Comparison of ENCODE assay signal across 14 mouse cellular contexts in genomic region chr3:29183615-29184198, GRCm38 (mm10).
DNase-seq lines count a peak whose midpoint lies in the region; ATAC-seq and TF ChIP-seq lines count a peak whose summit lies in the region.
"Had no signal": no experiment of that assay in that cellular context is flagged by ENCODE, and none has a peak within 500 bp of the region (broad histone marks: within the 10 kb centered on the region; RNA-seq: fewer than 3 reads in every experiment).

No protein-coding gene starts in this region.

- H3K4me3 ChIP-seq in midbrain, embryonic 11.5 days (ENCODE audit: low read depth, low read length): no peak overlapping the region
- H3K4me3 ChIP-seq in midbrain, postnatal 0 days (ENCODE audit: low read depth, low read length): no peak overlapping the region
- no peak overlapping the region for H3K4me3 ChIP-seq in hindbrain, embryonic 11.5 days (ENCODE audit: low read depth, low read length)
- no peak overlapping the region for H3K4me3 ChIP-seq in heart, adult 2 months
- H3K4me3 ChIP-seq: liver, embryonic 15.5 days had no signal

- TF ChIP-seq POLR2A in heart, adult 2 months (IDR thresholded peaks at IDR 0.05; ENCODE audit: insufficient read depth, low read depth, low read length): no peak

- WGBS in midbrain, embryonic 11.5 days: 46% methylated on average over 7 of the region's 7 CpGs
- WGBS in midbrain, postnatal 0 days: 24% methylated on average over 7 of the region's 7 CpGs
- WGBS in hindbrain, embryonic 11.5 days: 49% methylated on average over 7 of the region's 7 CpGs
- 61% methylated on average over 7 of the region's 7 CpGs for WGBS in heart, adult 2 months

- H3K27ac ChIP-seq in midbrain, embryonic 11.5 days (ENCODE audit: low read depth, low read length): peak overlapping the region; percentile 27; the same call in 1 of the 2 replicates
- no peak overlapping the region for H3K27ac ChIP-seq in midbrain, postnatal 0 days (ENCODE audit: low read depth, low read length)
- H3K27ac ChIP-seq in hindbrain, embryonic 11.5 days (ENCODE audit: low read depth, low read length): 0 out of 2 replicates have a peak overlapping the region, but pooled peaks have one; percentile 1
- no peak overlapping the region for H3K27ac ChIP-seq in heart, adult 2 months
- H3K27ac ChIP-seq: liver, embryonic 15.5 days had no signal

- H3K4me2 ChIP-seq in midbrain, embryonic 11.5 days: no peak overlapping the region
- no peak overlapping the region for H3K4me2 ChIP-seq in midbrain, postnatal 0 days (ENCODE audit: low read depth, low read length, poor library complexity, severe bottlenecking)
- H3K4me2 ChIP-seq in hindbrain, embryonic 11.5 days (replicated peaks; ENCODE audit: low read depth, low read length): no peak overlapping the region
- H3K4me2 ChIP-seq: liver, embryonic 15.5 days had no signal

- no peak for TF ChIP-seq CTCF in midbrain, postnatal 0 days (IDR thresholded peaks at IDR 0.05)
- TF ChIP-seq CTCF in heart, adult 2 months (IDR thresholded peaks at IDR 0.05): no peak

- H3K9me3 ChIP-seq in midbrain, embryonic 11.5 days (ENCODE audit: control insufficient read depth, low read length): no peaks in the 10 kb centered on the region
- H3K9me3 ChIP-seq in midbrain, postnatal 0 days (ENCODE audit: low read length): no peaks in the 10 kb centered on the region
- no peaks in the 10 kb centered on the region for H3K9me3 ChIP-seq in hindbrain, embryonic 11.5 days (ENCODE audit: control insufficient read depth, low read length)
- H3K9me3 ChIP-seq: liver, embryonic 15.5 days had no signal

- ATAC-seq in midbrain, embryonic 11.5 days (ENCODE audit: low FRiP score): peak; percentile 53; the same call in 1 of the 2 replicates
- no peak for ATAC-seq in midbrain, postnatal 0 days (ENCODE audit: low FRiP score)
- 0 out of 2 replicates have a peak, but pooled peaks have one; percentile 41 for ATAC-seq in hindbrain, embryonic 11.5 days (ENCODE audit: low FRiP score)
- ATAC-seq in activated CD4-positive, CD25-positive, alpha-beta regulatory T cell, adult 4 months: no peak
- ATAC-seq: inflammation-experienced regulatory T-cells, adult 6 months had no signal

- no peak for TF ChIP-seq EP300 in heart, adult 2 months (IDR thresholded peaks at IDR 0.05; ENCODE audit: insufficient read depth, low read depth, low read length)

- H3K4me1 ChIP-seq in midbrain, embryonic 11.5 days (ENCODE audit: control insufficient read depth, insufficient read depth, low read length): peaks cover 19% of the 10 kb centered on the region
- 0 out of 2 replicates have a peak, but pooled peaks cover 3% of the 10 kb centered on the region for H3K4me1 ChIP-seq in midbrain, postnatal 0 days (ENCODE audit: insufficient read depth, low read length)
- no peaks in the 10 kb centered on the region for H3K4me1 ChIP-seq in hindbrain, embryonic 11.5 days (replicated peaks; ENCODE audit: control insufficient read depth, insufficient read depth, low read length)
- no peaks in the 10 kb centered on the region for H3K4me1 ChIP-seq in heart, adult 2 months (ENCODE audit: control insufficient read depth, insufficient read depth, low read length)
- H3K4me1 ChIP-seq: liver, embryonic 15.5 days had no signal

- no peak for DNase-seq in midbrain, embryonic 11.5 days (ENCODE audit: low spot score, missing footprints)
- no peak for DNase-seq in midbrain, postnatal 0 days (ENCODE audit: low spot score)
- DNase-seq in hindbrain, embryonic 11.5 days (ENCODE audit: low spot score): peak; percentile 18
- peak; percentile 67 for DNase-seq in mesoderm, embryonic 11.5 days (ENCODE audit: low read depth, low spot score)
- DNase-seq in retina, postnatal 1 day: peak; percentile 55
- no peak for DNase-seq in lung, postnatal 4 days
- no peak for DNase-seq in heart, adult 2 months
- DNase-seq: adrenal gland, postnatal 14 days; cerebellum, adult 11-12 months; kidney, postnatal 14 days; thymus, postnatal 36 days had no signal

- no peaks in the 10 kb centered on the region for H3K36me3 ChIP-seq in midbrain, embryonic 11.5 days (ENCODE audit: control insufficient read depth, insufficient read depth, low read length)
- no peaks in the 10 kb centered on the region for H3K36me3 ChIP-seq in midbrain, postnatal 0 days (ENCODE audit: insufficient read depth, low read length)
- no peaks in the 10 kb centered on the region for H3K36me3 ChIP-seq in hindbrain, embryonic 11.5 days (ENCODE audit: control insufficient read depth, insufficient read depth, low read length)
- H3K36me3 ChIP-seq in heart, adult 2 months (ENCODE audit: control insufficient read depth, insufficient read depth, low read length): no peaks in the 10 kb centered on the region
- H3K36me3 ChIP-seq: liver, embryonic 15.5 days had no signal

- intact Hi-C loops in heart, adult 2 months (cut with DNase I): no loop called here

- H3K9ac ChIP-seq in midbrain, embryonic 11.5 days (ENCODE audit: low read length): no peak overlapping the region
- H3K9ac ChIP-seq in midbrain, postnatal 0 days (replicated peaks; ENCODE audit: low read length, poor library complexity, severe bottlenecking): no peak overlapping the region
- H3K9ac ChIP-seq in hindbrain, embryonic 11.5 days (ENCODE audit: low read depth, low read length): no peak overlapping the region
- H3K9ac ChIP-seq in heart, adult 2 months (ENCODE audit: low read depth, low read length): no peak overlapping the region
- H3K9ac ChIP-seq: liver, embryonic 15.5 days had no signal

- H3K27me3 ChIP-seq in midbrain, embryonic 11.5 days (ENCODE audit: control insufficient read depth, insufficient read depth, low read length): no peaks in the 10 kb centered on the region
- no peaks in the 10 kb centered on the region for H3K27me3 ChIP-seq in midbrain, postnatal 0 days (ENCODE audit: insufficient read depth, low read length)
- H3K27me3 ChIP-seq in hindbrain, embryonic 11.5 days (ENCODE audit: control insufficient read depth, insufficient read depth, low read length): no peaks in the 10 kb centered on the region
- no peaks in the 10 kb centered on the region for H3K27me3 ChIP-seq in heart, adult 2 months (ENCODE audit: control insufficient read depth, insufficient read depth, low read length)
- H3K27me3 ChIP-seq: liver, embryonic 15.5 days had no signal

- no peaks in the 10 kb centered on the region for H3K79me2 ChIP-seq in heart, adult 2 months (replicated peaks; ENCODE audit: control insufficient read depth, insufficient read depth, low read length)

Comparison
In these comparisons a context has a peak if more than half of its experiments do, and no peak if none do; other contexts are left out.
1. ATAC-seq: peak in midbrain, embryonic 11.5 days (single experiment) and hindbrain, embryonic 11.5 days (single experiment); none in midbrain, postnatal 0 days (single experiment) and activated CD4-positive, CD25-positive, alpha-beta regulatory T cell, adult 4 months (single experiment).
2. H3K27ac ChIP-seq: peak in midbrain, embryonic 11.5 days (single experiment) and hindbrain, embryonic 11.5 days (single experiment); none in midbrain, postnatal 0 days (single experiment) and heart, adult 2 months (single experiment).
3. DNase-seq: peak in hindbrain, embryonic 11.5 days (single experiment), mesoderm, embryonic 11.5 days (single experiment) and retina, postnatal 1 day (single experiment); none in midbrain, embryonic 11.5 days (single experiment), midbrain, postnatal 0 days (single experiment), lung, postnatal 4 days (0 of 2) and heart, adult 2 months (0 of 2).